In the genomic region with DNA sequence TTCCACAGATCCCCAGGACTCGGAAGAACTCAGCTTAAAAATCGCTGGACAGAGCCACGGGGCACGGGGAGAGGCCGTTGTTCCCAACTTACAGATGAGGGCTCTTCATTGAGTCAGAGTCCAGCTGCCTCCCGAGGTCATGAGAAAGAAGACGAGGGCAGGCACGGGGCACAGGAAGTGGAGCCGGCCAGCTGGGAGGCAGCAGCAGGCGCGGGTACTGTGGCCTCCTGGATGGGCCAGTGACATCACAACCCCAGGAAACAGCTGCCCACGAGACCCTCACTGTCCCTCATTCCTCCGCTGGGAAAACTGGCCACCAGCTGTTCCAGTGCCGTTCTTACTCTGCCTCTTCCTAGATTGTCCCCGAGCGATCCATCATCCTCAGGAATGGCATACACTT, we compare ENCODE assay signal across 13 mouse cellular contexts. TPM values are rescaled to one million over a fixed set of nuclear protein-coding genes. Genes with fewer than 3 reads are reported as not detected.
DNase-seq lines count a peak whose midpoint lies in the region; ATAC-seq lines count a peak whose summit lies in the region.
"Had no signal": no experiment of that assay in that cellular context is flagged by ENCODE, and none has a peak within 500 bp of the region (broad histone marks: within the 10 kb centered on the region; RNA-seq: fewer than 3 reads in every experiment).

No protein-coding gene starts in this region.

- H3K4me2 ChIP-seq in kidney, embryonic 16.5 days (replicated peaks; ENCODE audit: low read depth, low read length): no peak overlapping the region
- no peak overlapping the region for H3K4me2 ChIP-seq in limb, embryonic 11.5 days (ENCODE audit: low read depth, severe bottlenecking)
- H3K4me2 ChIP-seq: hindbrain, embryonic 13.5 days; lung, embryonic 15.5 days had no signal

- ATAC-seq in kidney, embryonic 16.5 days (ENCODE audit: low FRiP score, low TSS enrichment): no peak; the same call in 1 of the 2 replicates
- no peak for ATAC-seq in limb, embryonic 11.5 days (ENCODE audit: insufficient number of reproducible peaks, low FRiP score, low TSS enrichment, low read depth)
- ATAC-seq in CD4-positive, CD25-positive, alpha-beta regulatory T cell, adult 4 months: no peak

- peaks cover 22% of the 10 kb centered on the region for H3K4me1 ChIP-seq in kidney, embryonic 16.5 days (ENCODE audit: insufficient read depth, low read length)
- peaks cover 11% of the 10 kb centered on the region; the same call in 1 of the 2 replicates for H3K4me1 ChIP-seq in limb, embryonic 11.5 days (ENCODE audit: control insufficient read depth, insufficient read depth, low read length)
- H3K4me1 ChIP-seq: hindbrain, embryonic 13.5 days had no signal

- H3K9me3 ChIP-seq in kidney, embryonic 16.5 days (ENCODE audit: low read length): no peaks in the 10 kb centered on the region
- H3K9me3 ChIP-seq in limb, embryonic 11.5 days (ENCODE audit: control insufficient read depth, low read length): no peaks in the 10 kb centered on the region
- H3K9me3 ChIP-seq: hindbrain, embryonic 13.5 days; lung, embryonic 15.5 days had no signal

- H3K36me3 ChIP-seq in kidney, embryonic 16.5 days (ENCODE audit: insufficient read depth, low read length): no peaks in the 10 kb centered on the region
- H3K36me3 ChIP-seq in limb, embryonic 11.5 days (ENCODE audit: control insufficient read depth, insufficient read depth, low read length): no peaks in the 10 kb centered on the region
- H3K36me3 ChIP-seq: hindbrain, embryonic 13.5 days; lung, embryonic 15.5 days had no signal

- H3K27ac ChIP-seq in kidney, embryonic 16.5 days (ENCODE audit: low read length): no peak overlapping the region
- no peak overlapping the region for H3K27ac ChIP-seq in limb, embryonic 11.5 days (replicated peaks; ENCODE audit: low read depth, low read length)
- H3K27ac ChIP-seq: hindbrain, embryonic 13.5 days; lung, embryonic 15.5 days had no signal

- peak; percentile 26 for DNase-seq in kidney, adult 11 months
- DNase-seq in NIH3T3 (ENCODE audit: low read depth): peak; percentile 24
- peak; percentile 40 for DNase-seq in fibroblast of lung, adult 2 months (ENCODE audit: low read depth)
- peak; percentile 47 for DNase-seq in limb, embryonic 11.5 days (ENCODE audit: low spot score)
- no peak for DNase-seq in cerebellum, postnatal 25 days
- DNase-seq in spleen, adult 12 weeks (ENCODE audit: low spot score): no peak
- DNase-seq: adrenal gland, adult 8-10 months; cerebellum, adult 8-10 months; thymus, postnatal 25 days had no signal

- no peaks in the 10 kb centered on the region for H3K27me3 ChIP-seq in kidney, embryonic 16.5 days (ENCODE audit: insufficient read depth, low read length)
- H3K27me3 ChIP-seq in limb, embryonic 11.5 days (ENCODE audit: control insufficient read depth, insufficient read depth, low read length): no peaks in the 10 kb centered on the region
- H3K27me3 ChIP-seq: hindbrain, embryonic 13.5 days; lung, embryonic 15.5 days had no signal

- no peak overlapping the region for H3K9ac ChIP-seq in kidney, embryonic 16.5 days (replicated peaks; ENCODE audit: low read length)
- no peak overlapping the region for H3K9ac ChIP-seq in limb, embryonic 11.5 days (ENCODE audit: low read length)
- H3K9ac ChIP-seq: hindbrain, embryonic 13.5 days; lung, embryonic 15.5 days had no signal

- no peak overlapping the region for H3K4me3 ChIP-seq in kidney, embryonic 16.5 days (ENCODE audit: low read length)
- H3K4me3 ChIP-seq in limb, embryonic 11.5 days (ENCODE audit: low read depth, low read length): no peak overlapping the region
- H3K4me3 ChIP-seq: hindbrain, embryonic 13.5 days; lung, embryonic 15.5 days had no signal

- WGBS in kidney, embryonic 16.5 days: 12% methylated on average over 16 of the region's 16 CpGs
- WGBS in limb, embryonic 11.5 days: 29% methylated on average over 16 of the region's 16 CpGs

RNA-seq across cellular contexts. Expression of gene Id3, which starts 23.3 kb away (rescaled TPM):
- polyA plus RNA-seq in kidney, embryonic 16.5 days (2015; fragmentation: Nextera tagmentation; extraction: Ambion mirVana): 953 and 999 TPM in 2 replicates
- polyA plus RNA-seq in limb, embryonic 11.5 days (2014; fragmentation: Nextera tagmentation; extraction: Ambion mirVana): 534 and 581 TPM in 2 replicates
- polyA plus RNA-seq in CD4-positive, CD25-positive, alpha-beta regulatory T cell, adult 4 months (2017; shearing (Covaris generic)): 100 to 1,000 TPM; 388 to 433 TPM

RNA-seq across cellular contexts. Expression of gene E2f2, which starts 52.2 kb away (rescaled TPM):
- polyA plus RNA-seq in kidney, embryonic 16.5 days (2015; fragmentation: Nextera tagmentation; extraction: Ambion mirVana): 7.3 and 8.3 TPM in 2 replicates
- polyA plus RNA-seq in limb, embryonic 11.5 days (2014; fragmentation: Nextera tagmentation; extraction: Ambion mirVana): 4.7 and 5.7 TPM in 2 replicates
- 10 to 100 TPM; 14.5 to 29.6 TPM for polyA plus RNA-seq in CD4-positive, CD25-positive, alpha-beta regulatory T cell, adult 4 months (2017; shearing (Covaris generic))

Comparison
In these comparisons a context has a peak if more than half of its experiments do, and no peak if none do; other contexts are left out.
1. DNase-seq: peak in kidney, adult 11 months (single experiment), NIH3T3 (single experiment), fibroblast of lung, adult 2 months (single experiment) and limb, embryonic 11.5 days (single experiment); none in cerebellum, postnatal 25 days (0 of 2) and spleen, adult 12 weeks (single experiment).